Mouse (Mus musculus) forebrain, embryonic 11.5 days (tissue): Measurements from ENCODE around the gene Oosp1. TPM values are rescaled to one million over a fixed set of nuclear protein-coding genes. Genes with fewer than 3 reads are reported as not detected.

Source experiments
- polyA plus RNA-seq: library from polyadenylated mRNA; unstranded; fragments of >200 nt; fragmentation: Nextera tagmentation; extraction: Ambion mirVana; gene quantifications from 2 replicates; pipeline ENCODE4 v1.2.1, GENCODE M21; 2014

Gene Oosp1
- polyA plus RNA-seq, 1 experiment from 2014 or later, result not detected

Other genes starting within 250 kb of the Oosp1 start
- not detected in 2 replicates for gene Ms4a4b, start 247.6 kb downstream of the Oosp1 start, polyA plus RNA-seq
- 1.5 and 2.4 TPM in 2 replicates for gene Ms4a6c, start 221.8 kb downstream of the Oosp1 start, polyA plus RNA-seq
- gene Gm8369, start 205.2 kb downstream of the Oosp1 start, polyA plus RNA-seq, result not detected in 2 replicates
- gene Ms4a6b, start 174.6 kb downstream of the Oosp1 start, polyA plus RNA-seq, result 2.2 and 2.6 TPM in 2 replicates
- 0.24 and 0.29 TPM in 2 replicates for gene Ms4a4d, start 154.3 kb downstream of the Oosp1 start, polyA plus RNA-seq
- 1.8 and 2.2 TPM in 2 replicates for gene Ms4a6d, start 86.3 kb downstream of the Oosp1 start, polyA plus RNA-seq
- not detected in 2 replicates for gene Ms4a2, start 67.4 kb downstream of the Oosp1 start, polyA plus RNA-seq
- not detected in 2 replicates for gene Ms4a3, start 50.3 kb downstream of the Oosp1 start, polyA plus RNA-seq
- gene Oosp2, start 30.6 kb downstream of the Oosp1 start, polyA plus RNA-seq, result not detected in 2 replicates
- gene Oosp3, start 5.9 kb upstream of the Oosp1 start, polyA plus RNA-seq, result not detected in 2 replicates
- gene Gif, start 56.4 kb upstream of the Oosp1 start, polyA plus RNA-seq, result not detected in 2 replicates
- gene Mrpl16, start 79.2 kb upstream of the Oosp1 start, polyA plus RNA-seq, result 54.3 and 54.9 TPM in 2 replicates
- 11.0 and 11.4 TPM in 2 replicates for gene Stx3, start 128.3 kb upstream of the Oosp1 start, polyA plus RNA-seq
- gene Olfr1417, start 148.1 kb upstream of the Oosp1 start, polyA plus RNA-seq, result not detected in 2 replicates
- not detected in 2 replicates for gene Olfr1418, start 169.9 kb upstream of the Oosp1 start, polyA plus RNA-seq
- not detected in 2 replicates for gene Olfr1419, start 184.0 kb upstream of the Oosp1 start, polyA plus RNA-seq
- not detected in 2 replicates for gene Olfr1420, start 195.4 kb upstream of the Oosp1 start, polyA plus RNA-seq
- 33.0 and 35.5 TPM in 2 replicates for gene Patl1, start 221.2 kb upstream of the Oosp1 start, polyA plus RNA-seq